Mouse (Mus musculus): ENCODE measurements at regions not wholly inside any gene's neighbourhood (a gene's known extent, or its start where the extent isn't known, plus 50 kb on each side); places are given as distances from the start of the nearest gene placed in this dataset.

DNA sequence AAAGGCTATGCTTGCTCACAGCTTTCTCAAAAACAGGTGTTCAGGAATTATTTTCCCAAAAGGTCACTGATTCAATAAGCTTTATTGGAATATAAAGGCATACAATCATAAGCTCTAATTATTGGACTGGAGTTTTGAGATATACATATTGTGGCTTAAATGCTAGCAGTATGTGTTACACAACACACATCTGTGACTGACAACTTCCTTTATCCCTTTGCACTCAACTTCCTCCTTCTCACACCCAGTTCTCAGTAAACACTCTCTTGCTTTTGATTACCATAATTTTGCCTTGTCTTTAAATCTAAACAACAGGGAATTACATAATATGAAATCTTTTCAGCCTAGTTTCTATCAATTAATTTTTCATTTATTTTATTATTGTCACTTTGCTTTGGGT, 222.5 kb downstream of the Snx13 start:
- TF ChIP-seq POLR2A (IDR thresholded peaks at IDR 0.05; ENCODE audit: borderline replicate concordance, low read depth, low read length) (no peak), CTCF (IDR thresholded peaks at IDR 0.05; ENCODE audit: low read depth, low read length) (no peak)
